Mouse (Mus musculus) bone marrow, adult 2 months (tissue): ENCODE measurements around the gene Rab3gap2.

Source experiments
- CTCF ChIP-seq: fragments of 200-500 bp; IDR thresholded peaks from 2 replicates; pipeline ENCODE4 v1.5.1; 2011; ENCODE audit warnings: low read length, control low read depth; ENCODE audit not compliant: control insufficient read depth, insufficient read depth
- POLR2A ChIP-seq: fragments of 200-500 bp; IDR thresholded peaks from 2 replicates; pipeline ENCODE4 v1.6.1; 2011; ENCODE audit warnings: low read depth, mild to moderate bottlenecking, control low read depth, low read length, borderline replicate concordance; ENCODE audit not compliant: control insufficient read depth

DNA sequence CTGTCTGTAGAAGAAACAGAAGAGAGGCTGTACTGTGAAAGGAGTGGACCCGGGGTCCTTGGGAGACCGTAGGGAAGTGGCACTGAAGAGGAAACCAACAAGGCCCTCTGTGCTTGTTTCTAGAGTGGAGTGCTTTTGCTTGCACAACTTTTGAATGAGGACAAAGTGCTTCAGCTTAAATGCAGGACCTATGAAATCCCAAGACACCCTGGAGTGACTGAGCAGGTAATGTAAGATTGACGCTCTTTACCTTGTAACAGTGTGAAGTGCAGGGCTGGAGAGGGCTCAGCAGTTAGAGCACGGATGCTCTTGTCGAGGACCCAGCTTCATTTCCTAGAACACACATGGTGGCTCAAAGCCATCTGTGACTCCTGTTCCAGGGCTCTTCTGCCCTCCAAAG is 31.9 kb downstream of the Rab3gap2 start:
- TF ChIP-seq POLR2A: no peak
- TF ChIP-seq CTCF: no peak
